Comparison of ENCODE assay signal across 28 mouse cellular contexts in genomic region chr5:50490223-50490622, GRCm38 (mm10).
"Had no signal": no experiment of that assay in that cellular context is flagged by ENCODE, and none has a peak within 500 bp of the region (broad histone marks: within the 10 kb centered on the region; RNA-seq: fewer than 3 reads in every experiment).

No protein-coding gene starts in this region.

- H3K36me3 ChIP-seq: limb, embryonic 10.5 days; limb, embryonic 12.5 days; limb, embryonic 13.5 days; limb, embryonic 15.5 days; liver, embryonic 12.5 days; liver, embryonic 13.5 days; liver, embryonic 15.5 days; lung, embryonic 15.5 days; midbrain, embryonic 10.5 days; midbrain, embryonic 12.5 days; midbrain, embryonic 13.5 days; midbrain, embryonic 15.5 days; neural tube, embryonic 12.5 days had no signal

- H3K4me1 ChIP-seq: limb, embryonic 10.5 days; limb, embryonic 12.5 days; limb, embryonic 13.5 days; limb, embryonic 15.5 days; liver, embryonic 12.5 days; liver, embryonic 13.5 days; liver, embryonic 15.5 days; lung, embryonic 15.5 days; megakaryocyte, embryonic 14.5 days; midbrain, embryonic 10.5 days; midbrain, embryonic 12.5 days; midbrain, embryonic 13.5 days; midbrain, embryonic 15.5 days; neural tube, embryonic 12.5 days had no signal

- H3K27me3 ChIP-seq: limb, embryonic 12.5 days; limb, embryonic 13.5 days; limb, embryonic 15.5 days; liver, embryonic 12.5 days; liver, embryonic 13.5 days; liver, embryonic 15.5 days; lung, embryonic 15.5 days; megakaryocyte, embryonic 14.5 days; midbrain, embryonic 12.5 days; midbrain, embryonic 13.5 days; midbrain, embryonic 15.5 days; neural tube, embryonic 12.5 days had no signal

- H3K4me3 ChIP-seq: limb, embryonic 10.5 days; limb, embryonic 12.5 days; limb, embryonic 13.5 days; limb, embryonic 15.5 days; liver, embryonic 12.5 days; liver, embryonic 13.5 days; liver, embryonic 15.5 days; lung, embryonic 15.5 days; megakaryocyte, embryonic 14.5 days; midbrain, embryonic 10.5 days; midbrain, embryonic 12.5 days; midbrain, embryonic 13.5 days; midbrain, embryonic 15.5 days; myocyte; neural tube, embryonic 12.5 days had no signal

- DNase-seq: left cerebral cortex, postnatal 4 days; liver; liver, embryonic 13.5 days; liver, postnatal 0 days; lung, adult 18-20 months; lung, adult 2 months; lung, embryonic 14.5 days; lung, postnatal 10 days; lung, postnatal 14 days; lung, postnatal 36 days; lung, postnatal 4 days; midbrain, embryonic 14.5 days had no signal

- H3K9me3 ChIP-seq: limb, embryonic 10.5 days; limb, embryonic 12.5 days; limb, embryonic 13.5 days; limb, embryonic 15.5 days; liver, embryonic 13.5 days; liver, embryonic 15.5 days; lung, embryonic 15.5 days; megakaryocyte, embryonic 14.5 days; midbrain, embryonic 10.5 days; midbrain, embryonic 12.5 days; midbrain, embryonic 13.5 days; midbrain, embryonic 15.5 days; neural tube, embryonic 12.5 days had no signal

- H3K27ac ChIP-seq: limb, embryonic 10.5 days; limb, embryonic 12.5 days; limb, embryonic 13.5 days; limb, embryonic 15.5 days; liver, embryonic 12.5 days; liver, embryonic 13.5 days; liver, embryonic 14.5 days; liver, embryonic 15.5 days; lung, embryonic 15.5 days; macrophage; midbrain, embryonic 10.5 days; midbrain, embryonic 12.5 days; midbrain, embryonic 13.5 days; midbrain, embryonic 15.5 days; neural tube, embryonic 12.5 days had no signal
